Mouse (Mus musculus) urinary bladder, postnatal 0 days (tissue): Measurements from ENCODE around the gene Cse1l. TPM values are rescaled to one million over a fixed set of nuclear protein-coding genes. Genes with fewer than 3 reads are reported as not detected.

Experiments used
- polyA plus RNA-seq: library from polyadenylated mRNA; unstranded; fragments of >200 nt; fragmentation: Nextera tagmentation; extraction: Ambion mirVana; gene quantifications from 2 replicates; pipeline ENCODE4 v1.2.1, GENCODE M21; 2015

Cse1l gene
- polyA plus RNA-seq, result 36.2 and 49.4 TPM in 2 replicates

DNA sequence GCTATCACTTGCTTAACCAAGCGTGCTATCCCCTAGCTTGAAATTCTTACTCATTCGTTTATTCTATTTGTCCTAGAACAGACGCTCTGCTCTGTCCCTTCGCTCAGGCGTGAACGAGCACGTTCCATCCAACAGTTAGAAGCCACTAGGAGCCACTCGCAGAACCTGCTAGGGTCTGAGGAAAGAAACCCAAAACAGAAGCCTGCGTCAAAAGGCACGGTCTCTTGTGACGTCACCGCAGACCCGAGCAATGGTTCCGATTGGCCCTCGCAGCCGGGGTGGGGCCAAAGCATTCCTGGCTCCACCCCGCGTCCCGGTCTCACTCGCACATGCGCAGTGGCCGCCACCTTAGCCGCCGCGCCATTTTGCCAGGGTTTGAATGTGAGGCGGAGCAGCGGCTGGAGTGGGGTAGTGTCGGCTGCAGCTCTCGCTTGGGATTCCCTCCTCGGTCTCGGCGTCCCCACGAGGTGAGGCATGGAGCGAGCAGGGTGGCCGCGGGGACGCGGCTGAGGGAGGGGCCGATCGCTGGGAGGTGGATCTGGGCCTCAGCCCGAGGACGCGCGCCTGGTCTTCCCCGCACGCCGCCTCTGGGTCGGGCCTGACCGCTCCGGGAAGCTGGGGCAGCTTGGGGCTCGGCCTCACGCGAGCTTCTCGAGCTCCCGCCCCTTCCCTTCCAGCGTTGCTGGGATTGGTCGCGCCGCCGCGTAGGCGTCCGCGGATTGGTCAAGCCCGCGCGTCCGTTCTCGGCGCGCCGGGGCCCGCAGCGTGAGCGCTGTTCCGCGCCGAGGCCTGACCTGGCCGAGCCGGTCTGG is at the start of gene Cse1l:
Gene Cse1l, plus strand, starts transcription at position 330 of the 812 bp plus-strand sequence.

Other genes with a start within 250 kb of the Cse1l start
- 2.5 and 4.1 TPM in 2 replicates for gene Prex1, start 192.2 kb upstream of the Cse1l start, polyA plus RNA-seq
- 3.2 and 3.9 TPM in 2 replicates for gene Trp53rkb, start 113.5 kb upstream of the Cse1l start, polyA plus RNA-seq
- gene Arfgef2, start 100.5 kb upstream of the Cse1l start, polyA plus RNA-seq, result 2.5 and 3.1 TPM in 2 replicates
- gene Stau1, start 90.3 kb downstream of the Cse1l start, polyA plus RNA-seq, result 36.7 and 45.1 TPM in 2 replicates
- gene Ddx27, start 109.2 kb downstream of the Cse1l start, polyA plus RNA-seq, result 20.9 and 22.5 TPM in 2 replicates
- gene Znfx1, start 157.0 kb downstream of the Cse1l start, polyA plus RNA-seq, result 8.3 and 8.6 TPM in 2 replicates